Mouse (Mus musculus) gastrocnemius, adult 8-10 months (tissue): ENCODE measurements at regions not wholly inside any gene's neighbourhood (a gene's known extent, or its start where the extent isn't known, plus 50 kb on each side); places are given as distances from the start of the nearest gene placed in this dataset.
"Not testable (repeated sequence)": the region's sequence is repeated elsewhere in the genome, so short reads cannot be mapped to it uniquely, and the experiment has no call there.

ENCODE experiments used
- DNase-seq, 2 experiments: peaks; one replicate each; pipeline ENCODE4 v3.0.0; 2022; ENCODE audit warnings: low spot score in 2 of 2

DNA sequence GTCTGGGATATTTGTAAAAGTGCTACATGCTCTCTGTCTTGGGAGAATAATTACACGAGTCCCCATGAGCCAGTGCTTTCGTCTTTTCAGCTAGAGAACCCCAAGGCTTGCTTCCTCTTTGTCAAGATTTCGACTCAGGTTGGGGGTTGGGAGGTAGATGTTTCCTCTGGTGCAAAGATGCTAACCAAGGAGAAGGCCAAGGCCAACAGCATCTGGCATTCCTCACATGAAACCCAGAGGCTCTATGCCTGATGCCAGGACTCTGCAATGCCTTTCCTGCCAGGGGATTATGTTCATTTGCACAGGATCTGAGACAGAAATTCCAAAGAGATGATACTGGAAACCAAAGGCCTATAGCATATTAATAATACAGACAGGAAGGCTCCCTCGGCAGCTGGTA lies 198.2 kb upstream of the Six2 start:
- no peak for DNase-seq

- no peak for DNase-seq
Measured at GRCm38 (mm10) chr17:85881636-85882170, 193.6 kb upstream of the Six2 start.

- DNase-seq = no peak
Measured at GRCm38 (mm10) chr17:85881046-85881445, 193.0 kb upstream of the Six2 start.

DNA sequence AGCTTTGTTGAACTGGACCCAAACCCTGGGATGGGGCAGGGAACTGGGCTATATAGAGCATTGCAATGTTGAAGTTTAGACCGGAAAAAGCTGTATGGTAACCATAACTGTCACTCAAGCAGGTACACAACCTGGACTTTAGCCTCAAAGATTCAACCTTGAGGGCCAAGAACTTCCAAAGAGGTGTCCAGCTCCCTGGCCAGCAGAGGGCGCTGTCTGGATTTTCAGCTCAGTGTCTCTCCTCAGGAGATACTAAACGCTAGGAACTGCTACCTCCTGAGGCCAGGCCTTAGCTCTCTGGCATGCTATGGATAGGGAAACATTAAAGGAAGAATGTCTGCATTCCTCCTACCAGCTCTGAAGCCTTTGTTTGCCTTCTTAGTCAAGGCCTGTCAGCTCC lies 189.4 kb upstream of the Six2 start:
- DNase-seq = peak in 1 of 2 experiments; percentile 13

DNA sequence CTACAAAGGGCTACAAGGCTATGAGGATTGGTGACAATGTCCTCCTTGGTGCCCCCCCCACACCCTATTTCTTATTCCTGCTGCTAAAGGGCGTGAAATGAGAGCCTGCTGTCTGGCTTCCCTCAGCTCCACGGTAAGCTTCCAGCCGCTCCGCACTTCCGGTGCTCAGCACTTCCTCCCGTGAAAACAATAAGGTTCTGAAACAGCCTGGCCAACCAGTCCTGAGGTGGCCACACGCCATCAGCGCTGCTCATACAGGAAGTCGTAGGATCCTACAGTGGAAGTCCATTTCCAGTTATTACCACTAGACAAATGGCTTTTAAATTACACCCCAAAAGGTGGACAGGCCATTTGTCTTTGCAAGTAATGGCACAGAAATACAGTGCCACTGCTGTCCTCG lies 188.8 kb upstream of the Six2 start:
- no peak for DNase-seq

DNA sequence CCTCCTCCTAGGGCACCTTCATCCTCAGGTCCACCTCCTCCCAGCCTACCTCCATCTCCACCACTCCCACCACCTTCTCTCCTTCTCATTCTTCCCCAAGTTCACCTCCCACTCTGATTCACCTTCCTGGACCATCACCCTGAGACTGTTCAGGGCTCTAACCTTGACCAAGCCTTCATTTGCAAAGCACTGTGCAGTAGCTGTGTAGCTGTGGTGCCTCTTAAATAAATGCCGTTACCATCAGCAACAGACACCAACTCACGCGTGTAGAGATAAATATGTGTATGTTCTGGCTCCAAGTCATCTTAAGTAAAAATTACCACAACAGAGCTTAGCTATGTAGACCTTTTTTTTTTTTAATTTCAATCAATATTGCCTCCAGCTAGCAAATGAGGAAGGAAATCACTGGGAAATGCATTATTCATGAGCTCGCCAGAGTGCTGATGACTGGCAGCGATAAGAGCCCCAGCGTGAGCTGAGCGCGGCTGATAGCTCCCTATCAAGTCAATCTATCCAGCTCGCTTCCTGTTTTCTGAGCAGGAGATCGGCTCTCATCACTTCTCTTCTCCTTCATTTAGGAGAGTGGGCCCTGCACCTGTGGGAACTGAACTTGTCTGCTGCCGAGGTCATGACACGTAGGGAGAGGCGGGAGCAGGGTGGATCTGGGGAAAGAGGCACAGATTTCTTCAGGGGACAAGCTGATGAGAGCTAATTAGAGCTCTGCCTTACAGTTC lies 185.9 kb upstream of the Six2 start:
- no peak for DNase-seq

GRCm38 (mm10) chr17:85872903-85873413 lies 184.9 kb upstream of the Six2 start:
- DNase-seq = no peak

DNA sequence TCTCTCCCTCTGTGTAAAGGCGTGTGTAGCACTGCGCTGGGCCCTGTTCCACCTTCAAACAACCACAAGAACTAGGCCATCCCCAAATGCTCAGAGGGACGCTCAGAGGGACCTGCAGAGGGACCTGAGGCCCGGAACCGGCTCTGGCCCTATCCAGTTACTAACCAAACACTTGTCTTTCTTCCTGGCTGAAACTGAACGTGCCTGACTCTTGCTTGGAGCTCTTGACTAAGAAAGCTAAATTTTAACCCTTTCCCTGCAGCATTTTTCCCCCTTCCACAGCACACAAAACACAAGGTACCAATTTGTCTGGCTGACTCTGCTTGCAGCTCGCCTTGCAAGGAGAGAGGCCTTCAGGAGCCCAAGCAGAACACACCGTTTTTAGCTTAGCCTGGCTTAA lies 182.3 kb upstream of the Six2 start:
- no peak for DNase-seq

DNA sequence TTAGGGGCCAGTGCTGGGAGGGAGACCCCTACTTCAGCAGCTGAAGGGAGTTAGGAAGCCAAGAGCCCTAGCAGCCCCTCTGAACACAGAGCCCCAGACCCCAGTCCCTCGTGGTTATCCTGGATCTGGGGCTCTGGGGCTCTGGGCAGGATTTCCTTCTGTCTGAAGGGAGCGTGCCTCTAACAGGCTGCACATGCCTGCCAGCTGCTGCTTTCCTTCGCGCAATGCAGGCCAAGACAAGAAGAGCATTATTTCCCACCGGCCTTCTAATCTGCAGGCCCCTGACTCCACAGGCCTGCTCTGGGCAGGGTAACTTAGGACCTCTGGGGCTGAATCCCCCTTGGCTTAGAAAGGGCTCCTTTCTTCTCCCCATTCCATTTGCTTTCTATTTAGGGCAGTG lies 181.1 kb upstream of the Six2 start:
- DNase-seq = no peak

- DNase-seq = no peak
Measured at GRCm38 (mm10) chr17:85867945-85868616, 180.0 kb upstream of the Six2 start.

DNA sequence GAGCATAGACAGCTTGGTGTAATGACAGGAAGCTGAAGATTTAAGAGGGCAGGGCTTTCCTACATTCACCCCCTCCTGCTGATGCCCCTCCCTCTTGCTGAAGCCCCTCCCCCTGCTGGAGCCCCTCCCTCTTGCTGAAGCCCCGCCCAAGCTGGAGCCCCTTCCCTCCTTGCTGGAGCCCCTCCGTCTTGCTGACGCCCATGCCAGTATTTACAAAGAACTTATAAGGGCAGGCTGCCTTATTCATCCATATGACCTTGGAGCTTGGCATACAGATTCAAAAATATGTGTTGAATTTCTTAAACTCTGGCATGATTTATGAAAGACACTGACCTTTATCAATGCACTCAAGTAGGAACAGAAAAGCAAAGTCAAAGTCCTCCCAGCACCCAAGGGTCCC lies 178.5 kb upstream of the Six2 start:
- no peak for DNase-seq

GRCm38 (mm10) chr17:85865940-85866339 lies 177.9 kb upstream of the Six2 start:
- no peak for DNase-seq

DNA sequence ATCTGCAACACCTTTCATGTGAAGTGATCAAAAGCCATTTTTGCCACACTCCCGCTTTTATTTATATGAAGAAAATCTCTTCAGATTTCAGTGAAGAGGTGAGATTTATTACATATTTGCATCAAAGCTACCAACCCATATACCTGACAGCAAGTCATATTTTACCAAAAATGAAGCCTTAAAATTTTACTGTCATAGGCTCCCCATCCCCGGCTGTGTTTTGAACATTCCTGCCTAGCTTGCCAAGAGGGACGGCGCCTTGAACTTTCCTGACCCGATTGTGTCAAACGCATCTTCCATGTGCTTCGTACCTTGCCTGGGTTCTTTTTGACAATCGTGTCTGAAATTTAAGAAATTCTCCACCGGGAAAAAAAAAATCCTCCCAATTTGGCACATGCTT lies 173.3 kb upstream of the Six2 start:
- DNase-seq = no peak

DNA sequence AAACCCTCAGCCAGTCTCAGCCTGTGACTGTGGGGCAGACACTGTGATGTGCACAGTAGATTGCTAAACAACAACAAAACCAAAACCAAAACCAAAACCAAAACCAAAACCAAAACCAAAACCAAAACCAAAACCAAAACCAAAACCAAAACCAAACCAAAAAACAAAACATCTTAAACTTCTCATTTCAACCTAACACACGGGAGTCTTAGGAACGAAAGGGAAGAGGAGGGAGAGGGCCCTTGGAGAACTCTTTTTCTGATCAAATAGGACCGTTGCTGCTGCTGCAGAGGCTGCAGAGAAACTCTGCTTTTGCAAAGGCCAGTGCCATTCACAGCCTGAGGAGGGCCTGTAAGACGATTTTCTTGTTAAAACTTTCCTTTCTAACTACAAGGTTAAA lies 172.7 kb upstream of the Six2 start:
- no peak for DNase-seq

- no peak for DNase-seq
Measured at GRCm38 (mm10) chr17:85859926-85860707, 172.0 kb upstream of the Six2 start.

DNA sequence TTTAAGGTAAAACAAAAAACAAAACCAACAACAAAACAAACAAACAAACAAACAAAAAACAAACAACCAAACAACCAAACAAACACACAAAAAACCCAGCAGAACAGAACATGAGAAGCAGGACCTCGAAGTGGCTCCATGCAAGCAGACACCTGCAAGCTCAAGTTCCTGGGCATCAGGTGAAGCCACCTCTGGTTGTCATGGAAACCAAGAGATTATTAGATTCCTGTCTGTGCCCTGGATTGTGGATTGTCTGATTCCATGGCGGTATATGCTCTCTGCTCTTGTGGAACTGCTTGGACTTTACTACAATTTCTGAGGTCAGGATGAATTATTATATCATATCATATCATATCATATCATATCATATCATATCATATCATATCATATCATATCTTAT lies 170.4 kb upstream of the Six2 start:
- DNase-seq = no peak

GRCm38 (mm10) chr17:85857705-85858472 lies 169.8 kb upstream of the Six2 start:
- peak; percentile 46 to 59 for DNase-seq

GRCm38 (mm10) chr17:85856894-85857293 lies 168.8 kb upstream of the Six2 start:
- not testable (repeated sequence) for DNase-seq

- DNase-seq = no peak
Measured at GRCm38 (mm10) chr17:85853156-85853555, 165.1 kb upstream of the Six2 start.

- no peak for DNase-seq
Measured at GRCm38 (mm10) chr17:85848526-85848925, 160.5 kb upstream of the Six2 start.

GRCm38 (mm10) chr17:85847756-85848155 lies 159.7 kb upstream of the Six2 start:
- no peak for DNase-seq
